Mouse (Mus musculus) liver (tissue): ENCODE results near the gene Defb22.

Experiments used
- DNase-seq: peaks from one replicate; pipeline ENCODE4 v3.0.0-alpha.2; 2020; ENCODE audit warnings: mixed read lengths

Gene Defb22

DNA sequence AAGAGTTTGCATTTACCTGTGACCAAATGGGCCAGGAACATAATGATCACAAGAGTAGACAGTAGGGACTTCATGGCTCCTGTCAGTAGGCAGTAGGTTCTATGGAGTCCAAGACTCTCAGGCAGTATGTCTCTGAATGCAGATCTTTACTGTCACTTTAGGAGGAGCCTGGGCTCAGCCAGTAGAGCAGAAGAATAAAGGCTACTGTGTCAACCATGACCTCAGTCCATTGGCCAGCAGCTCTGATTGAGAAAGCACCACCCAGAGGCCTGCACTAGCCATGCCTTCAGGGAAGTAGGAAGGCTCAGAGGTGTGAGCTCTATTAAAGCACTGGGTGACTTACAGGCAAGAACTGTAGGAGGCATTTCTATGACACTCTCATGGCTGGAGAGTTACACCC lies at the start of gene Defb22:
TSS of gene Defb22 (minus strand) at position 101 of the 400 bp plus-strand sequence.
- DNase-seq: no peak

DNA sequence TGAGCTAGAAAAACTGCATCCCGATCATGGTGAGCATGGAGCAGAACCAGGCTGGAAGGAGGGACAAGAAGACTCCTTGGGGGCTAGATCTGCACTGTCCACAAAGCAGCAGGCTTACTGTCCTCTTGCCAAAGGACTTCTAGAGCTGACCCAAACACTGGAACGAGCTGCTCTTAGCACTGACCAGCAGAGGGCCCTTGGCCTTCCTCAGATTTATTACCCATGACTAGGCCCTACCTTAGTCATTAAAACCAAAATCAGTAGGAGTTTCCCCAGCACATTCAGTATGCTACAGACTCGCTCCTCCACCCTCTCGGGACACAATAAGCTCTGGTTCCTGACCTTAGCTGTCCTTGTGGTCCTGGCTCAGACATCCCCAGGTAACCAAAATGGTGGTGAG lies 28.0 kb upstream of the Defb22 start, which contains the start of gene Defb28:
TSS of gene Defb28 (plus strand) at position 275 of the 400 bp plus-strand sequence.
- no peak for DNase-seq

DNA sequence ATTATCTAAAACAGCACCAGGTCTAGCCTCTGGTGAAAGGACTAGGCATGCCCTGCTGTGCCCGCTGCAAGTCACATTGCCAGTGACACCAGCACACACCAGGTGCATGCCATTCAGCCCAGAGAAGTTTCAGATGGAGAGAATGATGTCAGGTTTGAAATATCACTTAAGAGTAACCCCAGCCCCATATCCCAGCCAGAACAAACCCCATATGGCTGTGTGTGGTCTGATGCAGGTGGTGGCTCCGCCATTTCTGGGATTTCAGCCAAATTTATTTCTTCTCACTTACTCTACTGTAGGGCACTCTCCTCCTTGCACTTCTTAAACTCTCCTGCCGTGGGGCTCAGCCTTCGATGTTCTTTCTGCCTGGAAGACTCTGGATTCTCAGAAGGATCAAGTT lies 26.1 kb upstream of the Defb22 start:
- no peak for DNase-seq

DNA sequence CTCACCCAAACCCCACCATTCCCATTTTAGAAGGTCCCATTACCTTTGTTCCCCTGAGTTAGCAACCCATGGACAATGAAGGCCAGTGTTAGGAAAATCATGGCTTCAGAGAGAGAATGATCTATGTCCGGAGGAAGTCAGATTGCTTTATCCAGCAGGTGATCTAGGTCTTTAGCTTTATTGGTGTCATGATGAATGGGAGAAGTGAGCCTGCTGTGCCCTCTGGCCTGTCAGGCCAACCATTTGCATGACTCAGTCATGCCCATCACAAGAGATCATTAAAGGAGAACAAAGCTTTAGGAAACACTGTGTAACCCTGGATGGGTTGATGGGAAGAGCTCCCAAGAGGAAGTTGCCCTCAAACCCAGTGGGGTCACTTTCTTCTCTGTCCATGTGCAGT lies 21.7 kb upstream of the Defb22 start, which contains the start of gene Defb26:
TSS of gene Defb26 (minus strand) at position 101 of the 400 bp plus-strand sequence.
- no peak for DNase-seq

DNA sequence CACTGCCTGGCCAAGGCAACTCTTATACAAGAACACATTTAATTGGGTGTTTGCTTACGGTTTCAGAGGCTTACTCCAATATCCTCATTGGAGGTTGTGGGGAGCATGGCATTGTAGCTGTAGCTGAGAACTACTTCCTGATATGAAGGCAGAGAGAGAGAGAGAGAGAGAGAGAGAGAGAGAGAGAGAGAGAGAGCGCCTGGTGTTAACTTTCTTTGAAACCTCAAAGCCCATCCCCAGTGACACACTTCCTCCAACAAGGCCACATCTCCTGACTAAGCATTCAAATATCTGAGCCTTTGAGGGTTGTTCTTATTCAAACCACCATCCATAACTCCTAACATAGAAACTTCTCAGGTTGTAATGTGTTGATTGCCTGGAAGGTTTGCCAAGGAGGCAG lies 14.0 kb upstream of the Defb22 start:
- DNase-seq: no peak

DNA sequence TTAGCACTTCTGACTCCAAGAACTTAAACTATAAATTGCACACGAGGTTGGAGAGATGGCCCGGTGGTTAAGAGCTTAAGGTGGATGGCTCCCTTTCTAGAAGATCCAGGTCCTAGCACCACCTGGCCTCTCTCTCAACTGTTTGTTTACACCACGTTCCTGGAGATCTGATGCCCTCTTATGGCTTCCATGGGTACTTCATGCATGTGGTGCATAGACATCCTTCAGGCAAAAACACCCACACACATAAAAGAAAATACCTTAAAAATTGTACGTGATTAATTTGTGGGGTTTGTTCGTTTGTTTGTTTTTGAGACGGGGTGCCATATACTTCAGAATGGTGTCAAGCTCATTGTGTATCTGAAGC lies 10.9 kb upstream of the Defb22 start:
- DNase-seq: no peak

DNA sequence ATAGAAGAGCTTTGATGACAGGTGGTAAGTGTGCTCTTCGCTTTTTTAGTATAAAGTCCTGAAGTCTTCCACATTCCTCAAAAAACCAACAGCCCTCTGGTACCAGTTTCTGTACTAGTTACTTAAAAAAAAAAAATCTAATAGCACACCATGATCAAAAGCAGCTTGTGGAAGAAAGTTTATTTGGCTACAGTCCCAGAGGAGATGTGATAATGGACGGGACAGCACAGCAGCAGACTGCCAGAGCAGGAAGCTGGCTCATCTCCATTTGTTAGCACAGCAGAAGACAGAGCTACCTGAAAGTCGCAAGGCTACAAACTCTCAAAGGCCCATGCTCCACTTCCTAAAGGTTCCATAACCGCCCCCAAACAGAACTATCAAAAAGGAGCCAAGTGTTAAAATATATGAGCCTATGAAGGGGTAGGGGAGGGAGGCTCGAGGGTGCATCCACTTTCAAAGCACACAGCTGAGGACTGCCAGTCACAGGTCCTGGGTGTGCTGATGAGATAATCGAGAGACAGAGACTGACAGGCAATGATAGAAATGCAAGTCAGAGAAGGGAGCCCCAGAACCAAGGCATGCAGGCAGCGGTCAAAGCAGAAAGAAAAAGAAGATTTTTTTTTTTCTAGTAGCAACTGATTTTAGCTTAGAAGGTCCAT lies 10.4 kb upstream of the Defb22 start:
- DNase-seq: no peak

DNA sequence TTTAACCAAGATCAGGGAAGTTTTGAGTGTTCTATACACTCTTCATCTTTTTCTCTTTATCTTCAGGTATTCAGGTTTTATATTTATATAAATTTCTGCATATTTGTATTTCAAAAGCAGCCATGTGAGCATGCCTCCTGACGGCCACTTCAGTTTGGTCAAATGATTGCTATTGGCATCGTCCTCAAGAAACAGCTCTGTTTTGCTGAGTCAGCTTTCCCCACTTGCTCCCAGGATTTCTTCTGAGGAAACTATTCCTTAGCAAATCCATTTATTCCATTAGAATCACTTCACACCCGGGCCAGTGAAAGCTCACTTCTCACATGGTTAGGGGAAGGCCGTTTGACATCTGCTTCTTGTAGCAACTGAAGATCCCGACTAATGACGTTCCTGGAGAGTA lies 8.1 kb upstream of the Defb22 start:
- DNase-seq: no peak

DNA sequence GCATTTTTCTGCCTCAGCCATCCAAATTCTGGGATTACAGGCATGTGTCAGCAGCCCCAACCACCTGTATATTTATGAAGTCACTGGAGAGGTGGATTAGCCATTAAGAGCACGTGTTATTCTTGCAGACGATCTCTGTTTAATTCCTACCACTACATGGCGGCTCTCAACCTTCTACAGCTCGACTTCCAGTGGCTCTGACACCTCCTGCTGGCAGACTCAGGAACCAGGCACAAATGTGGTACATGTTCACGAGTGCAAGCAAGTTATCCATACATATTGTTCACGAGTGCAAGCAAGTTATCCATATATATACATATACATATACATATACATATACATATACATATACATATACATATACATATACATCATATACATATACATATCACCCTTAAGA lies 3.2 kb upstream of the Defb22 start:
- DNase-seq: no peak

DNA sequence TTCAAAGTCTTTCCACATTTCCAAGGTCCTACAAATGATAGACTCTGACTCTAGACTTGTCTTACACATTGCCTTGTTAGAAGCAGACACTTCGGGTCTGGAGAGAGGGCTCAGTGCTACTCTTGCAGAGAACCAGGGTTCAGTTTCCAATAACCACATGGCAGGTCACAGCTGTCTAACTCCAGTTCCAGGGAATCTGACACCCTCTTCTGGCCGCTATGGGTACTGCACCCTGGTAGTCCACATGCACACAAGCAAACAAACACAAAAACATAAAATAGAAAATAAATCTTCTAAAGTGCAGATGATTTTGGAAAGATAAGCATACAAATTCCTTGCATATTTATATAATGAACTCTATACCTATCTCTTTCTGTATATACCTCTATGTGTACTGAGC lies 2.9 kb downstream of the Defb22 start:
- peak; percentile 18 for DNase-seq

DNA sequence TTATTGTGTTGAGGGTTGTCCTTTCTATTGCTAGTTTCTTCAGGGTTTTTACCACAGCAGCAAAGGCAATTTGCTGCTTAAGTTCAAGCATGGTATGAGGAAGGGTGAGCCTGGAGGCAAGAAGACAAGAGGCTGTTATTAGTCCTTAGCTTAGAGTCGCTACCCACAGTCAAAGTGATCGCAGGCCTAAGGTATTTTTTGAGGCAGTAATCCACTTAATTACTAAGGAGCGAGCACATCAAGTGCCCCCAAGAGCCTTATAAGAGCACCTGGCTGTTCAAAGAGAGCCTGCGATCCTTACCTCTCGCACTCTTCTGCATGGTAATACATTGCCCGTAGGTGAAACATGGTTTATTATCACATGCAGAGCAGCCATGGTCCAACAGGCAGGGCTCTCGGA lies 8.2 kb downstream of the Defb22 start:
- DNase-seq: no peak

DNA sequence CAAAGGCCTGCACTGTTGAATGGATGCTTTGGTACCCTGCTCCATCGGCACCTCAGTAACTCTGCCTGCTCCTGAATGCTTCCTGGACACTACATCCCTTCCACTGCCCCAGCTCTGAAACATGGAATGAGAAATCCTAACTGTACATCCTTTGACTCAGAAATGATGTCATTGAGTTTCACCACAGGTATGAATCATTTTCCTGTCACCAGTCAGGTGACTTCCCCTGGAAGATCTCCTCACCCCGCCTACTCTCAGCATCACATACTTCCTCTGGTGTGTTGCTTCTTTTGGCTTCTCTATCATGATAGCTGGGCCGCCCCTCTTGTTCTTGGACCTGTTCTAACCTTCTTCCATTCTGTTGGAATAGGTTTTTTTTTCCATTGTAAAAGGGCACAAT lies 9.1 kb downstream of the Defb22 start:
- DNase-seq: no peak

DNA sequence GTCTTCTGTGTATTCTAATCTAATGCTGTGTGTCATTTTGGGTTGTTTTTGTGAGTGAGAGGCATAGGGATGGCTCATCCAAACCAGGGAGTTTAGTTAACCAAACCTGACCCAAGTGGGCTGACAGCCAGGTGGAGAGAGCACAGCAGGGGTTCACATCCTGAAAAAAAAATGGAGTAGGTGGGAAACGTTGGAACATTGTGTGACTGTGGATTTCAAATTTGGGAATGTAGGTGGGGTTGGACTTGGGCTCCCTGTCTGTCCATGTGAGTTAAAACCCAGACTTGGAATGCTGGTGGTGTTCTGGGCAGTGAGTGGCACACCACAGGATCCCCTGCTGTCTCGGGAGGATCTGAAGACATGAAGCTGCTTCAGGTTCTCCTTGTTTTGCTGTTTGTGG lies 13.2 kb downstream of the Defb22 start, which contains the start of gene Defb20:
TSS of gene Defb20 (plus strand) at position 301 of the 400 bp plus-strand sequence.
- DNase-seq: no peak

DNA sequence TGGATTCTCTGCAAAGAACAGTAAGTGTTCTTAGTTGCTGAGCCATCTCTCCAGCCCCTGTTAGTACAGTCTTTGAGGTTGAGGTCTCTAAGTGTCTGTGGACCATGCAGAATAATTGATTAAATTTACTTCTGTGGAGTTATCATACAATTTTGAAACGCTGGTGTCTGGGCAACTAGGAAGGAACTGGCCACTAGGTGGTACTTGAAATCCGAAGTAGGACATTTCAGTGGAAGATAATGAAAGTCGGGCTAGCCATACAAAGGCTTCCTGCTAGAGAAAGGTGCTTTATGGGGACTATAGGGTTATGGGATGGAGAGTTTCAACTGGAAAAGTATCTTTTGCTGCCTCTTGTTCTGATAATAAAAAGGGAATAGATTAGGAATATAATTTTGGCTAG lies 17.5 kb downstream of the Defb22 start:
- no peak for DNase-seq

DNA sequence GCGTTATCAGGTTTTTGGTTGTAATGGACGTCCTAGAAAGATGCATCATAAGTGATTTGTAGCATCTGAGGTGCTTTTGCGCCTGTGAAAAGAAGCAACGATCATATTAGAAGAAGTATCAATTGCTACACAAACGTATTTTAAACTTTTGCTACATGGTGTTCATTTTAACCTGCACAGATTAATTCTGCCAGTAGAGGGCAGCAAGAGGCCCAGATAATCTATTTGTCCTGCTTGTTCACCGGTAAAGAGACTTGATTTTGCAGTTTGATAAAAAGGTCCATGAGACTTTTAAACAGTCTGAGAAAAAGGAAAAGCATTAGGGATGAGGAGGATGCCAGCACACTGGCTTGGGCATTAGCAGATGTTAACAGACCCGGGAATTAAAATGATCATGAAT lies 19.0 kb downstream of the Defb22 start:
- no peak for DNase-seq

DNA sequence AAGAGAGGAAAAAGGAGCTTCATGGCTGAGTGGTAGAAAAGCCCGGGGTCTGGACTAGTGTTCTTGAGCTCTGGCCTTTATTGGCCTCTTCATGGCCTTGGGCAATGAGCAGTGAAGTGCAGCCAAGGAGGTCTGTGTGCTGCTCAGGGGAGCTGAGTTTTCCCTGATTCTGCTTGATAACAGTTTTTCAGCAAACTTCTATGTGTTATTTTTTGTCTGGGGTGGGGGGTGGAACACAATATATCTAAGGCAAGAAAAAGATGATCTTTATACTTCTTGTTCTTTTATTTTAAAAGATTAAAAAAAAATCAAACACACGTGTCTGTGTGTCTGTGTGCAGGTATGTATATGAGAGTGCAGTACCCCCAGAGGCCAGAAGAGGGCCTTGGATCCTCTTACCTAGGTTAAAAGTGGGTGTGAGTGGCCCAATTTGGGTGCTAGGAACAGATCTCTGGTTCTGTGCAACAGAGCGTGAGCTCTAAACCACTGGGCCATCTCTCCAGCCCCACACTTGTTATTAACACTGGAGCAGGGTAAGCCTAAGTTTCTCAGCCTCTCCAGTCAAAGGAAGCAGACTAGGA lies 25.3 kb downstream of the Defb22 start, which contains the start of gene Defb23:
TSS of gene Defb23 (minus strand) at position 51 of the 581 bp plus-strand sequence.
- no peak for DNase-seq

DNA sequence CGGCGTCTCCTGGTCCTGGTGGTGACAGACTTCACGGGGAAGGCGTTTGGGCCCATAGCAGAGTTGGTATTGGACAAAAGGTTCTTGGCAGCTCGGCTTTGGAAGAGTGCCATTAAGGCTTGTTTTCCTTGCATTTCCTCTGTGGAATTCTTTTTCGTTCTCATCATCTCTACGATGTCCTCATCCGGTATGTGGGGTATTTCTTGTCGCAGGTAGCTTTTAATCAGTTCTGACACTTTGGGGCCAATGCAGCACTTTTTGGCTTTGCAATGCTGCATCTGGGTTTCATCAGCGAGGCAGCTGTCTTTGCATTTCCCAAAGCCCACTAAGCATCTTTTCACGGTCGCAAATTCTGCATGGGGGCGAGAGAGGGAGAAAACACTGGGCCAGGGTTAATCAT lies 30.7 kb downstream of the Defb22 start:
- DNase-seq: no peak

DNA sequence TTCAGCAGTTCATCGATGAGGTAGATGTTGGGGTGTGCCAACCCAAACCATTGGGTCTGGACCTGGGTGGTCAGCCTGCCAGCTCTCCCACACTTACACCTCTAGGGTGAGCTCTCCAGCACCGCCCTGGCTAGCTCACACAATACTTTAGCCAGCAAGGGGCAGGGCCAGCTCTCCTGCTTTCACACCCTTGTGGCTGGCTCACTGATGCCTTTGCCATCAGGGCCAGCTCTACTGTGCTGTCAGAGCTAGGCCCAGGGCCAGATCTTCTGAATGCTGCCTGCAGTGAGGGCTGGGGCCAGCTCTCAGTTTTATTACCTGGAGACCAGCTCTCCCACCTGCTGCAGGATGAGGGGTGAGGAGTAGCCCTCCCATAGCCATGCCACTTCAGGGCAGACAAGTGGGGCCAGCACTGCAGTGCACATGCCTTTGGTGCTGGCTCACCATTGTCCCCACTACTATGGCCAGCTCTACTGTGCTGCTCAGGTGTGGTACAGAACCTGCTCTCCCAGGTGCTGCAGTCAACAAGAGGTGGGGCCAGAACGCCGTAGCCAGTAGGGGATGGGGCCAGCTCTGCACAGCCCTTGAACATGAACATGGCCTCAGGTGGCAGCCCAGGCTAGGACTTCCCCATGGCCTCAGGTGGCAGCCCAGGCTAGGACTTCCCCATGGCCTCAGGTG lies 37.7 kb downstream of the Defb22 start:
- no peak for DNase-seq

DNA sequence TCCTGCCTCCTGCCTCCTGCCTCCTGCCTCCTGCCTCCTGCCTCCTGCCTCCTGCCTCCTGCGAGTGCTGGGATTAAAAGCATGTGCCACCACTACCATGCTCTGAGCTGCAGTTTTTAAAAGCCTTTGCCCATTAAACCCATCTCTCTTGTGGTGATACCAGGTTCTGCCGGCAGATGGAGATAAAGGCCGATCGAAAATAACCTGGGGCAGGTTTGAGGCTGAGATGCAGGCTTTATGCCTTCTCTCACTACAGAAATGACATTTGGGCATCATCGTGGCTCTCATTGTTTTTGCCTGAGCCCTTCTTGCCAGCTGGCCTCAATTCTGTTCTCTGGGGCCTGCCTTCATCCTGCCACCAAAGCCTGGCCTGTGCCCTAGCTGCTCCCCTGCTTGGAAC lies 39.7 kb downstream of the Defb22 start:
- peak; percentile 37 for DNase-seq

DNA sequence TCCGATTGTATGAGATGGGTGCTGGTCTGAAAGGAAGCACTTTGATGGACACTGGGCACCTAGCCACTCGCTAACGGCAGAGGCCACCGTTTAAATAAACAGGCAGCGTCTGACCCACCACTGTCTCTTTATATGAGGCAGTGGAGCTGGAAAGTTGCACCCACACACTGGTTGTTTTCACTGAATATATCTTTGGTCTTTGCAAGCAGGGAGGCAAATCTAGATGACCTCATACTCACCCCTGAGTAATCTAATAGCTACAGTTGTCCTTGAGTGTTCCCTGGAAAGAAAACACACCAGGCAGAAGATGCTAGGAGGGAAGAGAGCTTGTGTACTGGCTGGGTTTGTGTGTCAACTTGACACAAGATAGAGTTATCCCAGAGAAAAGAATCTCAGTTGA lies 42.5 kb downstream of the Defb22 start:
- DNase-seq: no peak

DNA sequence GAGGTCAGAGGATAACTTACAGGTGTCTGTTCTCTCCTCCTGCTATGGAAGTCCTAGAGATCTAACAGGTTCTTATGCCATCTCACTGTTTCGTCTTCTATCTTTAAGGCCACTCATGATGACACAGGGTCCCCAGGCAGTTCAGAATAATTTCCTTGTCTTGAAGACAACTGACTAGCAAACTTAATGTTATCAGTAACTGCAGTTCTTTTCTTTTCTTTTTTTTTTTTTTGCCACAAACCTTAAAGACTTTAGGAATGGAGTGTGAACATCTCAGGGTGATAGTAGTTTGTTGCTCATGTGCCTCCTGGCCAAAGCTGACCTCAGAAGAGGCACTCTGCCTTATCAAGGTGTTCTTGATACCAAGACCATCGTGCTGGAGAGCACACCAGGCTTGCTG lies 43.3 kb downstream of the Defb22 start:
- no peak for DNase-seq

DNA sequence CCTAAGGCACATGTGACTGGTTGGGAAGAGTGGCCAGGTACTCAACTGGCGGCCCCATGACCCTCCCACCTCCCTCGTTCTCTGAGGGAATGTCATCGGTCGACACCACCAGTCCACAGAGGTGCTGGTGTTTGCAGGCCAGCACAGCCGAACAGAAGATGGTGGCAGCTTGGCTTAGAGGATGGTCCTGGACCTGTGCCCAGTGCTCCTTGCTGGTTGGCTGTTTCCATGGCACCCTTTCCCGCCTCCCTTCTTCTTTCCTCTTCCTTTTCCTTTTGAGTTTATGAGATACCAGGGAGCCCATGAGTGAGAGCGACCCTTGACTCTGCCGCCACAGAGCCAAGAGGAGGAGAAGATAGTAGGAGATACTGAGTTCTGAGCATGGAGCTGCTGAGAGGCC lies 46.7 kb downstream of the Defb22 start:
- DNase-seq: no peak

DNA sequence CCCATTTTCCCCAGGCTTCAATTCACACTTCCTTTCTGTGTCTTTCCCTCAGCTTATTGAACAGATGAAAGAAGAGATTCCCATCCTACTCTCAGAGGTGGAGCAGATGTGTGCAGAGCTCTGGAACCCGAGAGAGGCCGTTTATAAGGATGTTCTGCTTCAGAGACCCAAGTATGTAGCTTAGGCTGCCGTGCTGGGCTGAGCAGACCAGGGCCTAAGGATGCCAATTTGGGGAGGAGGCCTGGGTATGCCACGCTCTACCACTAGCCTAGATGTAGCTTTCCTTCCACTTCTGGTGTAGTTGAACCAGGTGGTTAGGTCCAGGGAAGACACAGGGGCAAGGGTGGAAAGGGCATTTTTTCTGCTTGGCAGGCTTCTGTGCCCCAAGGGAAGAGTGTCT lies 47.6 kb downstream of the Defb22 start:
- DNase-seq: no peak

DNA sequence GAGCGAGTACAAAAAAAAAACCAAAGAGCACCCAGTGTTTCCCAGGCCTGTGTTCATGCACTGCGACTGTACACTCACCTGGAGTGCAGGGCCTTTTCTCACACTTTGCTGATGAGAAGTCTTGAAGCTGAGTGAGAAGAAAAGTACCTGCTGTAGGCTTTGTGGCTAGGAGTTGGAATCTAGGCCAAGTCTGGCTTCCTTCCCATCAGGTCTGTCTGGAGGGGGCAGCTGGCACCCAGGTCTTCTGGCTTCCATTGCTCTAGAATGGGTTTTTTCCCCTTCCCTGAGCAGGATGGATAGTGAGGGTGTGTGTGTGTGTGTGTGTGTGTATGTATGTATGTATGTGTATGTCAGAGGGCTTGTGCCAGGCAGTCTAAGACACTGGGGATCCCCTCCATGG lies 50.1 kb downstream of the Defb22 start:
- DNase-seq: no peak
